Mouse (Mus musculus): ENCODE data around the gene Atg5. TPM values are rescaled to one million over a fixed set of nuclear protein-coding genes. Genes with fewer than 3 reads are reported as not detected.
"Not testable (repeated sequence)": the region's sequence is repeated elsewhere in the genome, so short reads cannot be mapped to it uniquely, and the experiment has no call there.

Gene Atg5
- polyA plus RNA-seq, 1 experiment from 2014 or later: 24.8 TPM

- not testable (repeated sequence) for H3K4me1 ChIP-seq (replicated peaks); H3K4me3 ChIP-seq; H3K9me3 ChIP-seq (replicated peaks); ATAC-seq (ENCODE audit: insufficient number of reproducible peaks, low FRiP score); H3K27me3 ChIP-seq (replicated peaks); H3K9ac ChIP-seq; H3K4me2 ChIP-seq; H3K27ac ChIP-seq (ENCODE audit: poor library complexity, severe bottlenecking)
- peaks cover 14% of the 10 kb centered on the region for H3K36me3 ChIP-seq
- WGBS: 69% methylated on average over 3 of the region's 3 CpGs
Observed at GRCm38 (mm10) chr10:44332656-44333055, 64.5 kb downstream of the Atg5 start.

- H3K27me3 ChIP-seq (replicated peaks); H3K4me1 ChIP-seq (replicated peaks); ATAC-seq (ENCODE audit: insufficient number of reproducible peaks, low FRiP score); H3K4me2 ChIP-seq; H3K9ac ChIP-seq; H3K9me3 ChIP-seq (replicated peaks); H3K27ac ChIP-seq (ENCODE audit: poor library complexity, severe bottlenecking); H3K4me3 ChIP-seq: not testable (repeated sequence)
- H3K36me3 ChIP-seq: peaks cover 13% of the 10 kb centered on the region
- 64% methylated on average over 3 of the region's 3 CpGs for WGBS
Observed at GRCm38 (mm10) chr10:44336641-44337382, 68.7 kb downstream of the Atg5 start.

GRCm38 (mm10) chr10:44338571-44338970 is 70.4 kb downstream of the Atg5 start:
- no peak overlapping the region for H3K4me2 ChIP-seq
- no peak overlapping the region for H3K9ac ChIP-seq
- no peak overlapping the region for H3K27ac ChIP-seq (ENCODE audit: poor library complexity, severe bottlenecking)
- H3K4me3 ChIP-seq: no peak overlapping the region
- H3K9me3 ChIP-seq (replicated peaks): no peaks in the 10 kb centered on the region
- no peaks in the 10 kb centered on the region for H3K27me3 ChIP-seq (replicated peaks)
- WGBS: 89% methylated on average over 6 of the region's 6 CpGs
- no peaks in the 10 kb centered on the region for H3K4me1 ChIP-seq (replicated peaks)
- H3K36me3 ChIP-seq: peaks cover 12% of the 10 kb centered on the region
- ATAC-seq (ENCODE audit: insufficient number of reproducible peaks, low FRiP score): no peak

GRCm38 (mm10) chr10:44339326-44339725 is 71.2 kb downstream of the Atg5 start:
- no peak for ATAC-seq (ENCODE audit: insufficient number of reproducible peaks, low FRiP score)
- WGBS: 71% methylated on average over 5 of the region's 5 CpGs
- H3K4me1 ChIP-seq (replicated peaks): peaks cover 3% of the 10 kb centered on the region

GRCm38 (mm10) chr10:44340928-44341327 is 72.8 kb downstream of the Atg5 start:
- Histone ChIP-seq H3K36me3 (peaks cover 9% of the 10 kb centered on the region), H3K9ac (no peak overlapping the region), H3K4me1 (replicated peaks) (peaks cover 3% of the 10 kb centered on the region), H3K27me3 (replicated peaks) (no peaks in the 10 kb centered on the region), H3K9me3 (replicated peaks) (no peaks in the 10 kb centered on the region), H3K4me3 (no peak overlapping the region), H3K4me2 (no peak overlapping the region), H3K27ac (ENCODE audit: poor library complexity, severe bottlenecking) (no peak overlapping the region)
- ATAC-seq (ENCODE audit: insufficient number of reproducible peaks, low FRiP score): no peak
- 88% methylated on average over 4 of the region's 4 CpGs for WGBS

More at GRCm38 (mm10) chr10:44339326-44339725, 71.2 kb downstream of the Atg5 start:
- no peaks in the 10 kb centered on the region for H3K9me3 ChIP-seq (replicated peaks)
- H3K27ac ChIP-seq (ENCODE audit: poor library complexity, severe bottlenecking): no peak overlapping the region
- no peak overlapping the region for H3K4me2 ChIP-seq
- H3K27me3 ChIP-seq (replicated peaks): no peaks in the 10 kb centered on the region
- peaks cover 12% of the 10 kb centered on the region for H3K36me3 ChIP-seq
- H3K9ac ChIP-seq: no peak overlapping the region
- no peak overlapping the region for H3K4me3 ChIP-seq

- WGBS: 91% methylated on average over 6 of the region's 6 CpGs
- H3K4me3 ChIP-seq: no peak overlapping the region
- 0 out of 2 replicates have a peak, but pooled peaks cover 5% of the 10 kb centered on the region for H3K36me3 ChIP-seq
- no peaks in the 10 kb centered on the region for H3K9me3 ChIP-seq (replicated peaks)
- H3K27me3 ChIP-seq (replicated peaks): no peaks in the 10 kb centered on the region
- H3K9ac ChIP-seq: no peak overlapping the region
- no peak overlapping the region for H3K4me2 ChIP-seq
- no peak overlapping the region for H3K27ac ChIP-seq (ENCODE audit: poor library complexity, severe bottlenecking)
- ATAC-seq (ENCODE audit: insufficient number of reproducible peaks, low FRiP score): no peak
- H3K4me1 ChIP-seq (replicated peaks): peaks cover 3% of the 10 kb centered on the region
Observed at GRCm38 (mm10) chr10:44341826-44342521, 73.8 kb downstream of the Atg5 start.

GRCm38 (mm10) chr10:44343351-44343750 is 75.2 kb downstream of the Atg5 start:
- no peaks in the 10 kb centered on the region for H3K27me3 ChIP-seq (replicated peaks)
- ATAC-seq (ENCODE audit: insufficient number of reproducible peaks, low FRiP score): no peak
- no peak overlapping the region for H3K27ac ChIP-seq (ENCODE audit: poor library complexity, severe bottlenecking)
- no peak overlapping the region for H3K9ac ChIP-seq
- no peaks in the 10 kb centered on the region for H3K9me3 ChIP-seq (replicated peaks)
- peaks cover 5% of the 10 kb centered on the region for H3K4me1 ChIP-seq (replicated peaks)
- no peak overlapping the region for H3K4me2 ChIP-seq
- no peak overlapping the region for H3K4me3 ChIP-seq
- peaks cover 10% of the 10 kb centered on the region for H3K36me3 ChIP-seq
- WGBS: 90% methylated on average over 3 of the region's 3 CpGs

- H3K9ac ChIP-seq: no peak overlapping the region
- H3K27me3 ChIP-seq (replicated peaks): no peaks in the 10 kb centered on the region
- no peak overlapping the region for H3K4me2 ChIP-seq
- no peak for ATAC-seq (ENCODE audit: insufficient number of reproducible peaks, low FRiP score)
- no peak overlapping the region for H3K27ac ChIP-seq (ENCODE audit: poor library complexity, severe bottlenecking)
- H3K4me3 ChIP-seq: no peak overlapping the region
- H3K36me3 ChIP-seq: peaks cover 10% of the 10 kb centered on the region
- 82% methylated on average over 10 of the region's 10 CpGs for WGBS
- peaks cover 9% of the 10 kb centered on the region for H3K4me1 ChIP-seq (replicated peaks)
- no peaks in the 10 kb centered on the region for H3K9me3 ChIP-seq (replicated peaks)
Observed at GRCm38 (mm10) chr10:44347549-44348172, 79.5 kb downstream of the Atg5 start.

GRCm38 (mm10) chr10:44348474-44349415 is 80.6 kb downstream of the Atg5 start:
- no peak overlapping the region for H3K4me2 ChIP-seq
- H3K4me1 ChIP-seq (replicated peaks): peaks cover 15% of the 10 kb centered on the region
- 41% methylated on average over 14 of the region's 14 CpGs for WGBS
- no peaks in the 10 kb centered on the region for H3K9me3 ChIP-seq (replicated peaks)
- H3K27ac ChIP-seq (ENCODE audit: poor library complexity, severe bottlenecking): no peak overlapping the region
- H3K4me3 ChIP-seq: no peak overlapping the region
- H3K9ac ChIP-seq: no peak overlapping the region
- ATAC-seq (ENCODE audit: insufficient number of reproducible peaks, low FRiP score): no peak
- no peaks in the 10 kb centered on the region for H3K27me3 ChIP-seq (replicated peaks)
- H3K36me3 ChIP-seq: peaks cover 7% of the 10 kb centered on the region

GRCm38 (mm10) chr10:44353467-44353866 is 85.3 kb downstream of the Atg5 start:
- Histone ChIP-seq H3K27ac (ENCODE audit: poor library complexity, severe bottlenecking) (no peak overlapping the region), H3K9ac (no peak overlapping the region), H3K27me3 (replicated peaks) (no peaks in the 10 kb centered on the region), H3K4me3 (no peak overlapping the region), H3K9me3 (replicated peaks) (no peaks in the 10 kb centered on the region), H3K4me2 (no peak overlapping the region), H3K4me1 (replicated peaks) (peaks cover 22% of the 10 kb centered on the region), H3K36me3 (no peaks in the 10 kb centered on the region)
- no peak for ATAC-seq (ENCODE audit: insufficient number of reproducible peaks, low FRiP score)
- 43% methylated on average over 4 of the region's 4 CpGs for WGBS
